Mouse (Mus musculus) embryonic facial prominence, embryonic 15.5 days (tissue): ENCODE data around the gene Olfr1391. TPM values are rescaled to one million over a fixed set of nuclear protein-coding genes. Genes with fewer than 3 reads are reported as not detected.

Source experiments
- ATAC-seq: fragments of 200-750 bp; cut with Nextera tagmentation; 2 replicates; pipeline ENCODE4 v1.8.0; 2017; ENCODE audit warnings: low read depth, moderate TSS enrichment; ENCODE audit not compliant: insufficient number of reproducible peaks, low FRiP score, low TSS enrichment
- H3K27ac ChIP-seq: fragments of 300-500 bp; sonication (generic); replicated peaks from 2 replicates; pipeline ENCODE4 v1.5.1; 2015; ENCODE audit warnings: mild to moderate bottlenecking, inconsistent platforms
- H3K27me3 ChIP-seq: fragments of 300-500 bp; sonication (generic); 2 replicates; pipeline ENCODE4 v1.6.1; 2015; ENCODE audit warnings: inconsistent platforms
- H3K36me3 ChIP-seq: fragments of 300-500 bp; sonication (generic); 2 replicates; pipeline ENCODE4 v1.6.1; 2015; ENCODE audit warnings: mild to moderate bottlenecking, inconsistent platforms
- H3K4me1 ChIP-seq: fragments of 300-500 bp; sonication (generic); 2 replicates; pipeline ENCODE4 v1.6.1; 2015; ENCODE audit warnings: inconsistent platforms
- H3K4me2 ChIP-seq: fragments of 300-500 bp; sonication (generic); replicated peaks from 2 replicates; pipeline ENCODE4 v1.6.1; 2015; ENCODE audit warnings: mild to moderate bottlenecking, inconsistent platforms
- H3K4me3 ChIP-seq: fragments of 300-500 bp; sonication (generic); replicated peaks from 2 replicates; pipeline ENCODE4 v1.5.1; 2015; ENCODE audit warnings: mild to moderate bottlenecking, inconsistent platforms
- H3K9ac ChIP-seq: fragments of 300-500 bp; sonication (generic); 2 replicates; pipeline ENCODE4 v1.6.1; 2015; ENCODE audit warnings: inconsistent platforms
- H3K9me3 ChIP-seq: fragments of 300-500 bp; sonication (generic); replicated peaks from 2 replicates; pipeline ENCODE4 v1.6.1; 2016; ENCODE audit warnings: inconsistent platforms
- WGBS: fragments of 180-500 bp; shearing (Covaris S2); methylation state at CpG from one replicate; pipeline ENCODE4 v1.1.7; 2015; 5-methylcytosine and 5-hydroxymethylcytosine counted together
- polyA plus RNA-seq: library from polyadenylated mRNA; unstranded; fragments of >200 nt; fragmentation: Nextera tagmentation; extraction: Ambion mirVana; gene quantifications from 2 replicates; pipeline ENCODE4 v1.2.1, GENCODE M21; 2015

The Olfr1391 gene
- polyA plus RNA-seq, 1 experiment from 2014 or later, result 0.08 TPM

DNA sequence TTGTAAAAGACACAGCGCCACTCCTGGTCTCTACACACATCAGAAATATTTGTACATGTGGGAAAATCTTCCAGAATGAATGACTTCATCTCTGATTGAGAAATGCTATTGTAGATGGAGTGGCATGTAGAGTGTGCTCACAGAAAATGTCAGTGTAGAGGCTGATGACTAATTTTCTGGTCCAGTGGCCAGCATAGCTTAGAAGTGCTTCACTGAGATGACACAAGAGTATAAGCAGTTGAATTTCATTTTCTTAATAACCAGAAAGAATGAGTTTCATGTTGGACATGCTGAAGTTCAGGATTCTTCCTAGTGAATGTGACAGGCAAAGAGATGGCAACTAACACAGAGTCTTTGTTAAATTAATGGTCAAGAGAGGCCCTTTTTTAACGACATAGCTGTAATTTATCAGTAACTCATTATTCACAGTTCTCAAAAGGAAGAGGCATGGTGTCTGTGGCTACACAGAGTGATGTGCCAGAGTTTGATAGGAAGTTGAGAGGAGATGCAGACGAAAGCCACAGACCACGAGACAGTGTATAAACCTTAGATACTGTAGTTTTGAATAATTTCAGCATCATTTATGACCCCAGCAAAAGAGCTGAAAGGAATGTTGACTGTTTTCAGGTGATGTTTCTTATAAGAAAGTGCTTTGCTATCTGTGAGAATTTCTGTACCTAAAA is 14.7 kb downstream of the Olfr1391 start:
- no peak for ATAC-seq
- Histone ChIP-seq H3K4me1 (no peaks in the 10 kb centered on the region), H3K27me3 (no peaks in the 10 kb centered on the region), H3K9ac (no peak overlapping the region), H3K9me3 (no peaks in the 10 kb centered on the region), H3K27ac (no peak overlapping the region), H3K4me2 (no peak overlapping the region), H3K36me3 (no peaks in the 10 kb centered on the region), H3K4me3 (no peak overlapping the region)
- 70% methylated on average over 4 of the region's 4 CpGs for WGBS

Other genes with a start within 250 kb of the Olfr1391 start
- 2.1 and 2.6 TPM in 2 replicates for gene Ifi47, start 246.2 kb upstream of the Olfr1391 start, polyA plus RNA-seq
- gene Olfr1396, start 207.9 kb upstream of the Olfr1391 start, polyA plus RNA-seq, result 0.17 and 0.27 TPM in 2 replicates
- gene Olfr1395, start 180.5 kb upstream of the Olfr1391 start, polyA plus RNA-seq, result 0.25 and 0.51 TPM in 2 replicates
- gene Olfr1394, start 168.4 kb upstream of the Olfr1391 start, polyA plus RNA-seq, result 0.05 TPM in 2 replicates
- 1.7 and 2.2 TPM in 2 replicates for gene Btnl9, start 135.6 kb upstream of the Olfr1391 start, polyA plus RNA-seq
- 36.0 and 36.7 TPM in 2 replicates for gene Zfp62, start 119.5 kb upstream of the Olfr1391 start, polyA plus RNA-seq
- gene Mgat1, start 78.6 kb upstream of the Olfr1391 start, polyA plus RNA-seq, result 71.7 and 75.4 TPM in 2 replicates
- 0.11 TPM in 1 of 2 replicates, not detected in the other for gene Olfr1393, start 44.4 kb upstream of the Olfr1391 start, polyA plus RNA-seq
- gene Olfr1392, start 37.5 kb upstream of the Olfr1391 start, polyA plus RNA-seq, result not detected in 2 replicates
- gene Olfr10, start 18.0 kb upstream of the Olfr1391 start, polyA plus RNA-seq, result not detected in 2 replicates
- gene Olfr1390, start 12.4 kb downstream of the Olfr1391 start, polyA plus RNA-seq, result not detected in 2 replicates
- gene Olfr1389, start 100.3 kb downstream of the Olfr1391 start, polyA plus RNA-seq, result 0.05 TPM in 1 of 2 replicates, not detected in the other
- 0.12 TPM in 2 replicates for gene Olfr1388, start 113.9 kb downstream of the Olfr1391 start, polyA plus RNA-seq
- 0.23 TPM in 1 of 2 replicates, not detected in the other for gene Olfr1387, start 132.6 kb downstream of the Olfr1391 start, polyA plus RNA-seq
- gene Olfr1386, start 142.3 kb downstream of the Olfr1391 start, polyA plus RNA-seq, result 0.19 TPM in 1 of 2 replicates, not detected in the other
- gene Olfr1385, start 166.3 kb downstream of the Olfr1391 start, polyA plus RNA-seq, result not detected in 2 replicates
- not detected in 2 replicates for gene Olfr1384, start 184.0 kb downstream of the Olfr1391 start, polyA plus RNA-seq
- gene Olfr1383, start 196.9 kb downstream of the Olfr1391 start, polyA plus RNA-seq, result 0.12 TPM in 1 of 2 replicates, not detected in the other
- not detected in 2 replicates for gene Olfr1382, start 205.5 kb downstream of the Olfr1391 start, polyA plus RNA-seq
- not detected in 2 replicates for gene Olfr1381, start 220.7 kb downstream of the Olfr1391 start, polyA plus RNA-seq
- 0.11 TPM in 1 of 2 replicates, not detected in the other for gene Olfr1380, start 234.1 kb downstream of the Olfr1391 start, polyA plus RNA-seq